Mouse (Mus musculus) heart, postnatal 0 days (tissue): ENCODE measurements around the gene Adra2b. TPM values are rescaled to one million over a fixed set of nuclear protein-coding genes. Genes with fewer than 3 reads are reported as not detected.

Source experiments
- ATAC-seq: fragments of 200-750 bp; cut with Nextera tagmentation; 2 replicates; pipeline ENCODE4 v1.8.0; 2017; ENCODE audit warnings: low read depth, moderate number of reproducible peaks, moderate library complexity; ENCODE audit not compliant: insufficient read depth
- DNase-seq: peaks from one replicate; pipeline ENCODE4 v3.0.0-alpha.2; 2016; ENCODE audit warnings: low spot score
- H3K27ac ChIP-seq: fragments of 300-500 bp; sonication (generic); 2 replicates; pipeline ENCODE4 v1.5.1; 2014; ENCODE audit warnings: low read depth, mild to moderate bottlenecking
- H3K27me3 ChIP-seq: fragments of 300-500 bp; sonication (generic); 2 replicates; pipeline ENCODE4 v1.6.1; 2014; ENCODE audit warnings: low read length, mixed read lengths; ENCODE audit not compliant: control insufficient read depth, insufficient read depth
- H3K36me3 ChIP-seq: fragments of 300-500 bp; sonication (generic); replicated peaks from 2 replicates; pipeline ENCODE4 v1.6.1; 2014; ENCODE audit warnings: low read length, mixed read lengths; ENCODE audit not compliant: control insufficient read depth, insufficient read depth
- H3K4me1 ChIP-seq: fragments of 300-500 bp; sonication (generic); 2 replicates; pipeline ENCODE4 v1.6.1; 2014; ENCODE audit warnings: antibody characterized with exemption; ENCODE audit not compliant: control insufficient read depth, insufficient read depth
- H3K4me2 ChIP-seq: fragments of 300-500 bp; sonication (generic); 2 replicates; pipeline ENCODE4 v1.6.1; 2014; ENCODE audit warnings: low read depth, mild to moderate bottlenecking, low read length, moderate library complexity
- H3K4me3 ChIP-seq: fragments of 300-500 bp; sonication (generic); 2 replicates; pipeline ENCODE4 v1.5.1; 2014; ENCODE audit warnings: low read depth, low read length
- H3K9ac ChIP-seq: fragments of 300-500 bp; sonication (generic); replicated peaks from 2 replicates; pipeline ENCODE4 v1.6.1; 2014; ENCODE audit warnings: low read depth, low read length, mixed read lengths
- H3K9me3 ChIP-seq: fragments of 300-500 bp; sonication (generic); replicated peaks from 2 replicates; pipeline ENCODE4 v1.6.1; 2016; ENCODE audit warnings: low read length; ENCODE audit not compliant: control insufficient read depth
- CTCF ChIP-seq: IDR thresholded peaks from 2 replicates; pipeline ENCODE4 v1.5.1; 2016; ENCODE audit warnings: antibody characterized with exemption, control low read depth, low read depth
- EP300 ChIP-seq: IDR thresholded peaks from 2 replicates; pipeline ENCODE4 v1.6.1; 2016; ENCODE audit warnings: antibody characterized with exemption, low read depth
- WGBS: fragments of 180-500 bp; shearing (Covaris S2); extraction: QIAGEN DNeasy Blood & Tissue Kit; methylation state at CpG from one replicate; pipeline ENCODE4 v1.1.7; 2014; 5-methylcytosine and 5-hydroxymethylcytosine counted together
- polyA plus RNA-seq: library from polyadenylated mRNA; unstranded; fragments of >200 nt; fragmentation: Nextera tagmentation; extraction: Ambion mirVana; gene quantifications from 2 replicates; pipeline ENCODE4 v1.2.1, GENCODE M21; 2015
- total RNA-seq: library from RNA; depleted of rRNA; stranded (reverse); fragments of >200 nt; gene quantifications from 2 replicates; pipeline ENCODE4 v1.2.3, GENCODE M21; 2014; ENCODE audit warnings: low replicate concordance

Adra2b gene
- total and polyA plus RNA-seq, 2 experiments from 2014 or later, result 0.67 to 1.1 TPM

DNA sequence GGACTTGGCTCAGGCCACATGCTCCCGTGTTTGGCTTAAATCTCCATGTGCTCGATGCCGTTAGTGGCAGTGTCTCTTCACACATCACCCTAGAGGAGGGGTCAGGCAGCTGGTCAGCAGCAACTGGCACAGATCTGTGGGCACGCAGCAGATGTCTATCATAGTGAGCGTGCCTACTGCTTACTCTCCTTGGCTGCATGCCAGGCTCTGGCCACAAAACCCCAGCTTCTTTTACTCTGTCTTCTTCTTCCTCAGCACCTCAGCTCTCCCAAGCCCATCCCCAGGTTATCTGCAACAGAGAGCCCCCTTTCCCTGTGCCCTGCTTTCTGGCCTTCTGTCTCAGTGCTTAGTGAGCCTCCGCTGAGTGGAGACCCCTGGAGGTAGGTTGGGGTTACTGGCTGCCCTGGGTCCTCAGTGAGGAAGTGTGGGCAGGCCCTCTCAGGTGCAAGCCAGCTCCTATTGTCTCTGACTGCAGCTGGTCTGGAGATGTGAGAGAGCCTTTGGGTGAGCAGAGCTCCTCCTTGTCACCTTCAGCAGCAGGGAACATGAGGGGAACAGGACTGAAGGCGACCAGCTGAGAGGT is 12.8 kb downstream of the Adra2b start:
- WGBS, result 37% methylated on average over 7 of the region's 7 CpGs
- Histone ChIP-seq H3K4me2 (no peak overlapping the region), H3K4me1 (peaks cover 25% of the 10 kb centered on the region), H3K9ac (no peak overlapping the region), H3K9me3 (no peaks in the 10 kb centered on the region), H3K27me3 (no peaks in the 10 kb centered on the region), H3K27ac (no peak overlapping the region), H3K36me3 (no peaks in the 10 kb centered on the region), H3K4me3 (no peak overlapping the region)
- ATAC-seq (peak; percentile 42; the same call in 1 of the 2 replicates), DNase-seq (no peak)
- TF ChIP-seq CTCF (peak; percentile 38), EP300 (no peak)

DNA sequence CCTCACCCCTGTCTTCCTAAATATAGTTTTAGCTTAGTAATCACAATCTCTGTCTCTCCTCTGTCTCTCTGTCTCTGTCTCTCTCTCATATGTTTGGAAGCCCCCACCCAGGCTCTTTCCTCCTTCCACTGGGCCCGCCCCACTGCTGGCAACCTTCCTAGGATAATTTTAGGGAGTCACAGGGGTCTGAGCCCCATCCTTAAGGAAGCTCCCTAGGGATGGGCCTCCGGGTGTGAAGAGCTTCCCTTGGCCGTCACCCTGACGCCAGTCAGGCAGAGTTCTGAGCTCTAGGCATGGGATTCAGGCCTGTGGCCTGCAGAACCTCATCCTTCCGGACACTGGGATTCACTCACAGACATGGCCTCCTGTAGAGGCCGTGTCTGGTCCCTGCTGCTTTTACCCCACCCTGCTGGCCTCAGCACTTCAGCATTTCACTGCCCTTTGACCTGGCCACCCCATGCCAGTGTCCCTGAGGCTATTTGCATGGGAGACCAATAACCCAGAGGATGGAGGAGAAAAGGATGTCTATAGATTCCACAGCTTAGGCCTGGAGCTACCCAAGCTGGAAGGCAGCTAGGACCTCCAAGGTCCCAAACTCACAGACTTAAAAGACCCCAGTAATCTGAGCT is 13.5 kb downstream of the Adra2b start:
- Histone ChIP-seq H3K4me2 (no peak overlapping the region), H3K4me3 (no peak overlapping the region), H3K4me1 (peaks cover 19% of the 10 kb centered on the region), H3K9me3 (no peaks in the 10 kb centered on the region), H3K27me3 (no peaks in the 10 kb centered on the region), H3K27ac (no peak overlapping the region), H3K9ac (no peak overlapping the region), H3K36me3 (no peaks in the 10 kb centered on the region)
- no peak for DNase-seq
- 79% methylated on average over 6 of the region's 6 CpGs for WGBS
- TF ChIP-seq EP300, result no peak
- no peak for TF ChIP-seq CTCF
- ATAC-seq, result no peak

DNA sequence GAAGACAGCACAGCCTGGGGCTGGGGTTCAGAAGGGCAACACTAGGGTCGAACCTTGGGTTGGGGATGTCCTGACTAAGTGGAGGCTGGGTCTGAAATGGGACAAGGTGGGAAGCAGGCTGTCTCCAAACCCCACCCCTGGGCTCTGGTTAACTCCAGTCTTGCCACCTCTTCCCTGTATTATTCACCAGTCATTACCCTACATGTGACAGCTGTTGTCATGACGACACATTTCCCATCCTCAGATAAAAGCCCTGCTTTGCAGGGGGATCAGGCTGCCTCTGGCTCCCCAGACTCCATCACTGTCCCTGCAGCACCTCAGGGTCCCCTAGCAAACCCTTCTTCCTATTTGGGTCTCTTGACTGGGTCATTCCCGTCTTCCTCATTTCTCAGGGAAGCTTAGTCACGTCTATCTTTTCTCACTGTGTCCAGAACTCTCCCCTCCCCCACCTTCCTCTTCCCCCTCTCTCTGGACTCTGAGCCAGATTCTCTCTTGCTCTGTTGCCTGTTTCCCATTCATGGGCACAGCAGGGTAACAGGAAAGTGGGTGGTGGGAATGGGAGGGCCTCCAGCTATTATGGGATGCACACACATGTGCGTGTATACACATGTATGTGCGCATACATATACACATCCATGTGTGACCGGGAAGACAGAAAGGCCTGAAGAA is 15.1 kb downstream of the Adra2b start:
- H3K36me3 ChIP-seq, result no peaks in the 10 kb centered on the region
- 63% methylated on average over 7 of the region's 7 CpGs for WGBS
- H3K9ac ChIP-seq, result no peak overlapping the region
- H3K27me3 ChIP-seq, result no peaks in the 10 kb centered on the region
- DNase-seq (no peak), ATAC-seq (no peak)
- no peak for TF ChIP-seq CTCF
- TF ChIP-seq EP300, result no peak
- no peaks in the 10 kb centered on the region for H3K9me3 ChIP-seq
- H3K4me3 ChIP-seq, result no peak overlapping the region
- H3K4me2 ChIP-seq, result no peak overlapping the region
- H3K27ac ChIP-seq, result no peak overlapping the region
- peaks cover 19% of the 10 kb centered on the region for H3K4me1 ChIP-seq

DNA sequence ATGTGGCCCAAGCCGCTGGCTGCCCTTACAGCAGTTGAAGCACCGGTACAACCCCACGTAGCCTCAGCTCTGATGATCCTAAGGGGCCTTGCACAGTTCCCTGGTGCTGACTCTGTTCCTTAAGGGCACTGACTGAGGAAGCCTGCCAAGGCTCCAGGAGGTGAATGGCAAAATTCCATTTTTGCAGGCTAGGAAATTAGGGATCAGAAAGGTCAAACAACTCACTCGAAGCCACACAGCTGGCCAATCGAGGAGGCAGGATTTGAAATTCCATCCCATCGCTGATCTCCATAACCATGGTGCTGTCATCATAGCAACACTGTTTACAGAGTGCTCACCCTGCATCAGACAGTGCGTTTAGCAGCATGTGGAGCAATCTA is 15.6 kb downstream of the Adra2b start:
- TF ChIP-seq EP300, result no peak
- no peak for TF ChIP-seq CTCF
- Histone ChIP-seq H3K27ac (peak overlapping the region; percentile 18; the same call in 1 of the 2 replicates), H3K4me3 (no peak overlapping the region), H3K9ac (no peak overlapping the region), H3K4me2 (no peak overlapping the region), H3K4me1 (peaks cover 19% of the 10 kb centered on the region), H3K36me3 (no peaks in the 10 kb centered on the region), H3K27me3 (no peaks in the 10 kb centered on the region), H3K9me3 (no peaks in the 10 kb centered on the region)
- ATAC-seq (0 out of 2 replicates have a peak, but pooled peaks have one; percentile 22), DNase-seq (no peak)
- whole genome bisulfite sequencing, result 56% methylated on average over 7 of the region's 7 CpGs

DNA sequence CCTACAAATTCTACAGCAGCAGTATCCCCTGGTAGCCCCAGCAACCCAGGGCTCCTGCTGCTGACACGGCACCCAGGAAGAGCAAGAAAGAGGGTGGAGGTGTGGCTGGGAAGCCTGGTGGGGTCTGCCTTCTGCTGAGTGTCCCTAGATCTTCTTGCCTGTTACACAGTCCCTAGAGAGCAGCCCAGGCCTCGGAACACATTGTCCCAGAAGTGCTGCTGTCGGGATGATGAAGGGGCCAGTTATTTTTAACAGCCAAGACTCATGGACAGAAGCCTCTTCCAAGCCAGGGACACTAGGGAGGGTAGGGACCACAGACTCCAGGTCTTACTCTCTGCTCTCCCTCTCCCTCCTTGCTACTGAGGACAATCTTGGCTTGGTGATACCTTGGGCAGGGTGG is 16.2 kb downstream of the Adra2b start:
- WGBS, result 41% methylated on average over 3 of the region's 3 CpGs
- H3K27ac ChIP-seq, result peak overlapping the region; percentile 18; the same call in 1 of the 2 replicates
- peaks cover 19% of the 10 kb centered on the region for H3K4me1 ChIP-seq
- H3K36me3 ChIP-seq, result no peaks in the 10 kb centered on the region
- H3K9ac ChIP-seq, result no peak overlapping the region
- H3K4me3 ChIP-seq, result no peak overlapping the region
- no peaks in the 10 kb centered on the region for H3K9me3 ChIP-seq
- DNase-seq, result no peak
- TF ChIP-seq EP300 (no peak), CTCF (no peak)
- ATAC-seq, result peak; percentile 36; the same call in 1 of the 2 replicates
- no peaks in the 10 kb centered on the region for H3K27me3 ChIP-seq
- no peak overlapping the region for H3K4me2 ChIP-seq
